Mouse (Mus musculus): Measurements from ENCODE around the gene Klk1b4. TPM values are rescaled to one million over a fixed set of nuclear protein-coding genes. Genes with fewer than 3 reads are reported as not detected.
"Not testable (repeated sequence)": the region's sequence is repeated elsewhere in the genome, so short reads cannot be mapped to it uniquely, and the experiment has no call there.

Gene Klk1b4
- polyA plus RNA-seq, 1 experiment = not detected

- 92% methylated on average over 2 of the region's 2 CpGs for WGBS
- H3K4me1 ChIP-seq (ENCODE audit: control insufficient read depth, insufficient read depth, low read length) = no peaks in the 10 kb centered on the region; the same call in 1 of the 2 replicates
Observed at GRCm38 (mm10) chr7:44247971-44248370, 40.7 kb downstream of the Klk1b4 start.

GRCm38 (mm10) chr7:44249248-44249647 lies 42.0 kb downstream of the Klk1b4 start:
- H3K4me1 ChIP-seq (ENCODE audit: control insufficient read depth, insufficient read depth, low read length) = no peaks in the 10 kb centered on the region; the same call in 1 of the 2 replicates
- 83% methylated on average over 4 of the region's 4 CpGs for WGBS
- H3K4me3 ChIP-seq (replicated peaks; ENCODE audit: control insufficient read depth, low read depth, low read length) = no peak overlapping the region
- TF ChIP-seq CTCF (IDR thresholded peaks at IDR 0.05; ENCODE audit: control insufficient read depth, insufficient read depth, low read length) (no peak), POLR2A (IDR thresholded peaks at IDR 0.05; ENCODE audit: borderline replicate concordance, control insufficient read depth, low read depth, low read length) (no peak)
- H3K27ac ChIP-seq (ENCODE audit: control insufficient read depth, insufficient read depth, low read depth, low read length, poor library complexity) = no peak overlapping the region

More at GRCm38 (mm10) chr7:44247971-44248370, 40.7 kb downstream of the Klk1b4 start:
- no peak overlapping the region for H3K27ac ChIP-seq (ENCODE audit: control insufficient read depth, insufficient read depth, low read depth, low read length, poor library complexity)
- no peak overlapping the region for H3K4me3 ChIP-seq (replicated peaks; ENCODE audit: control insufficient read depth, low read depth, low read length)
- TF ChIP-seq CTCF (IDR thresholded peaks at IDR 0.05; ENCODE audit: control insufficient read depth, insufficient read depth, low read length) (no peak), POLR2A (IDR thresholded peaks at IDR 0.05; ENCODE audit: borderline replicate concordance, control insufficient read depth, low read depth, low read length) (no peak)

DNA sequence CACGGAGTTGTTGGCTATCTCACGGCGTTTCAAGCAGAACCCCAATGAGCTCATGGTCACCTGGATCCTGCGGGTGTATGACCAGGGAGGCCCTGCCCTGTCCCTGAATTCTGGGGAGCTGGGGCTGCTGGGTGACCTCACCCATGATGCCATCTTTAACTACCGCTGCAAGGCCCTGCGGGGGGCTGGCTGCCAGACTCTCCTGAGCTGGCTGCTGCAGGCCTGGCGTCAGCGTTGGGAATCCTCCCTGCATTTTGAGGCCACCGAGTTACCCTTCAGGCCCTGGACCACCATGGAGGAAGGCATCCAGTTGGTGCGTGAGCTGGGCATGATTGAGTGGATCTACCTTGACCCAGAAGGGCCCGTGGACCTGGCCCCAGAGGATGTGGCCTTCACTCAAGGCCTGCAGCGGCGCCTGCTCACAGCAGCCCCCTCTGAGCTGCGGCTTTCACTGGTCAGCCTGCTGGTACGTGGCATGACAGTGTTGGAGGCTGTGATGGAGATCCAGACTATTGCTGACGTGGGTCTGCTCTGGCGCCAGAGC lies 43.6 kb downstream of the Klk1b4 start:
- H3K27ac ChIP-seq (ENCODE audit: control insufficient read depth, insufficient read depth, low read depth, low read length, poor library complexity); H3K4me3 ChIP-seq (replicated peaks; ENCODE audit: control insufficient read depth, low read depth, low read length); H3K4me1 ChIP-seq (ENCODE audit: control insufficient read depth, insufficient read depth, low read length): not testable (repeated sequence)
- 83% methylated on average over 17 of the region's 17 CpGs for WGBS

GRCm38 (mm10) chr7:44253023-44253616 lies 45.9 kb downstream of the Klk1b4 start:
- Histone ChIP-seq H3K27ac (ENCODE audit: control insufficient read depth, insufficient read depth, low read depth, low read length, poor library complexity) (no peak overlapping the region), H3K4me1 (ENCODE audit: control insufficient read depth, insufficient read depth, low read length) (no peaks in the 10 kb centered on the region), H3K4me3 (replicated peaks; ENCODE audit: control insufficient read depth, low read depth, low read length) (no peak overlapping the region)
- TF ChIP-seq POLR2A (IDR thresholded peaks at IDR 0.05; ENCODE audit: borderline replicate concordance, control insufficient read depth, low read depth, low read length) (no peak), CTCF (IDR thresholded peaks at IDR 0.05; ENCODE audit: control insufficient read depth, insufficient read depth, low read length) (no peak)
- WGBS = 82% methylated on average over 15 of the region's 15 CpGs

- H3K4me3 ChIP-seq (replicated peaks; ENCODE audit: control insufficient read depth, low read depth, low read length) = no peak overlapping the region
- no peak overlapping the region for H3K27ac ChIP-seq (ENCODE audit: control insufficient read depth, insufficient read depth, low read depth, low read length, poor library complexity)
- no peak for TF ChIP-seq CTCF (IDR thresholded peaks at IDR 0.05; ENCODE audit: control insufficient read depth, insufficient read depth, low read length)
- no peak for TF ChIP-seq POLR2A (IDR thresholded peaks at IDR 0.05; ENCODE audit: borderline replicate concordance, control insufficient read depth, low read depth, low read length)
- 57% methylated on average over 6 of the region's 6 CpGs for WGBS
- H3K4me1 ChIP-seq (ENCODE audit: control insufficient read depth, insufficient read depth, low read length) = no peaks in the 10 kb centered on the region
Observed at GRCm38 (mm10) chr7:44254930-44255329, 47.7 kb downstream of the Klk1b4 start.

- TF ChIP-seq POLR2A (IDR thresholded peaks at IDR 0.05; ENCODE audit: borderline replicate concordance, control insufficient read depth, low read depth, low read length) (no peak), CTCF (IDR thresholded peaks at IDR 0.05; ENCODE audit: control insufficient read depth, insufficient read depth, low read length) (no peak)
- H3K4me3 ChIP-seq (replicated peaks; ENCODE audit: control insufficient read depth, low read depth, low read length) = no peak within 1 kb of the TSS
- H3K27ac ChIP-seq (ENCODE audit: control insufficient read depth, insufficient read depth, low read depth, low read length, poor library complexity) = no peak within 1 kb of the TSS
- H3K4me1 ChIP-seq (ENCODE audit: control insufficient read depth, insufficient read depth, low read length) = no peaks in the 10 kb centered on the region
- 77% methylated on average over 4 of the region's 4 CpGs for WGBS
Observed at GRCm38 (mm10) chr7:44257278-44257677, 50.0 kb downstream of the Klk1b4 start, which contains the start of gene Acp4. Gene Acp4 (minus strand): TSS chr7:44257378.

GRCm38 (mm10) chr7:44260410-44260809 lies 53.2 kb downstream of the Klk1b4 start:
- WGBS = 72% methylated on average over 6 of the region's 6 CpGs
- H3K4me1 ChIP-seq (ENCODE audit: control insufficient read depth, insufficient read depth, low read length) = no peaks in the 10 kb centered on the region
- no peak overlapping the region for H3K27ac ChIP-seq (ENCODE audit: control insufficient read depth, insufficient read depth, low read depth, low read length, poor library complexity)
- no peak for TF ChIP-seq POLR2A (IDR thresholded peaks at IDR 0.05; ENCODE audit: borderline replicate concordance, control insufficient read depth, low read depth, low read length)
- no peak for TF ChIP-seq CTCF (IDR thresholded peaks at IDR 0.05; ENCODE audit: control insufficient read depth, insufficient read depth, low read length)
- no peak overlapping the region for H3K4me3 ChIP-seq (replicated peaks; ENCODE audit: control insufficient read depth, low read depth, low read length)

DNA sequence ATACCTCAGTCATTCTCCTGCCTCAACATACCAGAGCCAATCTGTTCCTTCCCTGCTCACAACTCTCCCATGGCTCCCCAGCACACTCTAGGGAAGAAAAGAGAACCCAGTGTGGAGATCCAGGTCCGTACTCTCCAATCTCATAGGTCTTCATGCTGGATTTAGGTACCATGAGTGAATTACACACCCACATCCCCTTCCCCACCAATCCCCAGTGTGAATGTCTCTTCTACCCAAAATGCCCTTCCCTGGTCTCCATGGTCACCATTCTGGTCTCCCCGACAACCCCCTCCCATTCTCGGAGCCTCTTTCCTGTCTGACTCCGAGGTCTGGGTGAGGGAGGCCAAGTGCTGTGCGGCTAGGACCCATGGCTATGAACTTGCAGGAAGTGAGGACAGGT lies 53.9 kb downstream of the Klk1b4 start, which contains the start of gene Gm15517:
TSS of gene Gm15517 (plus strand) at position 301 of the 400 bp plus-strand sequence.
- 34% methylated on average over 5 of the region's 5 CpGs for WGBS
- TF ChIP-seq POLR2A (IDR thresholded peaks at IDR 0.05; ENCODE audit: borderline replicate concordance, control insufficient read depth, low read depth, low read length) = no peak
- no peak for TF ChIP-seq CTCF (IDR thresholded peaks at IDR 0.05; ENCODE audit: control insufficient read depth, insufficient read depth, low read length)
- Histone ChIP-seq H3K4me1 (ENCODE audit: control insufficient read depth, insufficient read depth, low read length) (no peaks in the 10 kb centered on the region), H3K27ac (ENCODE audit: control insufficient read depth, insufficient read depth, low read depth, low read length, poor library complexity) (no peak within 1 kb of the TSS), H3K4me3 (replicated peaks; ENCODE audit: control insufficient read depth, low read depth, low read length) (no peak within 1 kb of the TSS)

Other genes with a start within 250 kb of the Klk1b4 start
- not detected in 2 replicates for gene Klk1b1, start 240.7 kb upstream of the Klk1b4 start, polyA plus RNA-seq (2011; ENCODE audit: insufficient read depth, insufficient read length, low replicate concordance, missing spikeins)
- not detected in 2 replicates for gene Klk1b9, start 231.4 kb upstream of the Klk1b4 start, polyA plus RNA-seq (2011; ENCODE audit: insufficient read depth, insufficient read length, low replicate concordance, missing spikeins)
- gene Klk1b11, start 211.6 kb upstream of the Klk1b4 start, polyA plus RNA-seq (2011; ENCODE audit: insufficient read depth, insufficient read length, low replicate concordance, missing spikeins) = not detected in 2 replicates
- gene Klk1b26, start 195.3 kb upstream of the Klk1b4 start, polyA plus RNA-seq (2011; ENCODE audit: insufficient read depth, insufficient read length, low replicate concordance, missing spikeins) = not detected in 2 replicates
- not detected in 2 replicates for gene Klk1b27, start 155.1 kb upstream of the Klk1b4 start, polyA plus RNA-seq (2011; ENCODE audit: insufficient read depth, insufficient read length, low replicate concordance, missing spikeins)
- not detected in 2 replicates for gene Klk1b21, start 105.1 kb upstream of the Klk1b4 start, polyA plus RNA-seq (2011; ENCODE audit: insufficient read depth, insufficient read length, low replicate concordance, missing spikeins)
- not detected in 2 replicates for gene Klk1b22, start 94.8 kb upstream of the Klk1b4 start, polyA plus RNA-seq (2011; ENCODE audit: insufficient read depth, insufficient read length, low replicate concordance, missing spikeins)
- gene Klk1b16, start 70.7 kb upstream of the Klk1b4 start, polyA plus RNA-seq (2011; ENCODE audit: insufficient read depth, insufficient read length, low replicate concordance, missing spikeins) = not detected in 2 replicates
- gene Klk1b24, start 19.2 kb upstream of the Klk1b4 start, polyA plus RNA-seq (2011; ENCODE audit: insufficient read depth, insufficient read length, low replicate concordance, missing spikeins) = not detected in 2 replicates
- gene Klk1b3, start 9.2 kb upstream of the Klk1b4 start, polyA plus RNA-seq (2011; ENCODE audit: insufficient read depth, insufficient read length, low replicate concordance, missing spikeins) = not detected in 2 replicates
- not detected in 2 replicates for gene Klk1b5, start 8.5 kb downstream of the Klk1b4 start, polyA plus RNA-seq (2011; ENCODE audit: insufficient read depth, insufficient read length, low replicate concordance, missing spikeins)
- gene Klk1, start 17.9 kb downstream of the Klk1b4 start, polyA plus RNA-seq (2011; ENCODE audit: insufficient read depth, insufficient read length, low replicate concordance, missing spikeins) = 2.4 and 17.2 TPM in 2 replicates
- gene Gm36864, start 28.7 kb downstream of the Klk1b4 start, polyA plus RNA-seq (2011; ENCODE audit: insufficient read depth, insufficient read length, low replicate concordance, missing spikeins) = not detected in 2 replicates
- 2.0 TPM in 1 of 2 replicates, not detected in the other for gene 1700028J19Rik, start 39.3 kb downstream of the Klk1b4 start, polyA plus RNA-seq (2011; ENCODE audit: insufficient read depth, insufficient read length, low replicate concordance, missing spikeins)
- gene 2410002F23Rik, start 39.3 kb downstream of the Klk1b4 start, polyA plus RNA-seq (2011; ENCODE audit: insufficient read depth, insufficient read length, low replicate concordance, missing spikeins) = 45.1 and 74.8 TPM in 2 replicates
- gene Acp4, start 49.9 kb downstream of the Klk1b4 start, polyA plus RNA-seq (2011; ENCODE audit: insufficient read depth, insufficient read length, low replicate concordance, missing spikeins) = not detected in 2 replicates
- gene Gm15517, start 54.0 kb downstream of the Klk1b4 start, polyA plus RNA-seq (2011; ENCODE audit: insufficient read depth, insufficient read length, low replicate concordance, missing spikeins) = not detected in 2 replicates
- 0.75 and 1.8 TPM in 2 replicates for gene Clec11a, start 99.5 kb downstream of the Klk1b4 start, polyA plus RNA-seq (2011; ENCODE audit: insufficient read depth, insufficient read length, low replicate concordance, missing spikeins)
- 1.9 and 4.2 TPM in 2 replicates for gene Shank1, start 102.8 kb downstream of the Klk1b4 start, polyA plus RNA-seq (2011; ENCODE audit: insufficient read depth, insufficient read length, low replicate concordance, missing spikeins)
- not detected in 2 replicates for gene Syt3, start 176.7 kb downstream of the Klk1b4 start, polyA plus RNA-seq (2011; ENCODE audit: insufficient read depth, insufficient read length, low replicate concordance, missing spikeins)
- gene 1700008O03Rik, start 178.4 kb downstream of the Klk1b4 start, polyA plus RNA-seq (2011; ENCODE audit: insufficient read depth, insufficient read length, low replicate concordance, missing spikeins) = not detected in 2 replicates
- 0.92 TPM in 1 of 2 replicates, not detected in the other for gene Lrrc4b, start 221.6 kb downstream of the Klk1b4 start, polyA plus RNA-seq (2011; ENCODE audit: insufficient read depth, insufficient read length, low replicate concordance, missing spikeins)

Data from bone marrow, adult 2 months (tissue).